Mouse (Mus musculus) T-helper 1 cell (primary cell): ENCODE measurements at regions not wholly inside any gene's neighbourhood (a gene's known extent, or its start where the extent isn't known, plus 50 kb on each side); places are given as distances from the start of the nearest gene placed in this dataset.

Experiments
- in situ Hi-C: fragments of 300-600 bp; cut with MboI, MseI; formaldehyde crosslinking; loops from one replicate; pipeline ENCODE4 v1.15.1; 2025; ENCODE audit warnings: high pct_unique_total_duplicates

DNA sequence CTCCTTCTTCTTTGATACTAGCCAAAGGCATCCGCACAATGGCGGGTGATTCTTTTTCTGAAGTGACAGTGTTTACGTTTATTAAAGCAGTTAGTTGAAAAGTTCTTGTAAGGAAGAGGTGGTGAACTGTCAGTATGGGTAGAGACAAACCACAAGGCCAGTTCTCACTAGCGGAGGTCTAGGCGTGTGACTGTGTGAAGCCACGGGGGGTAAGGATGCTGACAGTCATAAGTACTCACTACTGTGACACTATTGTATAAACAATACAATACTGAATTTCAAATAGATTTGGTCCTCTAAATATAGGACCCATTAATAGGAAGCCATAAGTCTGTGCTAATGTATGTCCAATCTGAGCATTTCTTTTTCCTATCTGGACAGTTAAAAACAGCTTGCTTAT is 161.9 kb downstream of the Cxcl12 start:
- in situ Hi-C loops, result no loop called here

DNA sequence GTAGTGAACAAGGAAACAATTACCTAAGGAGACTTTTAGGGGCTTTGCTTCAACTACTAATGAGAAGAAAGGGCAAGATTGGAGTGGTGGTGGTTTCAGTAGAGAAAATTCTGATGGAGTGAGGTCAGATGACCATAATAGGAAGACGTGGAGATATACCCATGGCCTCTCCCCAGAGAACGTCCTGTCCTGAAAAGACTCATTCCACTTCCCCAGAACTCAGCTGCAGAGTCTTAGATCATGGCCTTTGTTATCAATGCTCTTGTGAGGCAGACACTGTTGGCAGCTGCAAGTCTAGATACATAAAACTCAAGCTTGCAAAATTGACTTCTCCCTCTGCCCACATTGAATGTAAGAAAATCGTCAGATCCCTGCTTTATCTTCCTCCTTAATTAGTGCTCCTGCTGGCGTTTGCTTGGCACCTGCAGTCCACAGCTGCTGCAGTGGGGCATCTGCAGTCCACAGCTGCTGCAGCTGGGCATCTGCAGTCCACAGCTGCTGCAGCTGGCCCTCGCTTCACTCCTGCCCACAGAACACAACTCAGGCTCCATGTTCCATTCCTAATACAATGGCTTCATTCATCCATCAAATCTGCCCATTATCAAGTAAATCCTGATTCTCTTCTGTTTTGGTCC is 162.5 kb downstream of the Cxcl12 start:
- in situ Hi-C loops, result no loop called here

DNA sequence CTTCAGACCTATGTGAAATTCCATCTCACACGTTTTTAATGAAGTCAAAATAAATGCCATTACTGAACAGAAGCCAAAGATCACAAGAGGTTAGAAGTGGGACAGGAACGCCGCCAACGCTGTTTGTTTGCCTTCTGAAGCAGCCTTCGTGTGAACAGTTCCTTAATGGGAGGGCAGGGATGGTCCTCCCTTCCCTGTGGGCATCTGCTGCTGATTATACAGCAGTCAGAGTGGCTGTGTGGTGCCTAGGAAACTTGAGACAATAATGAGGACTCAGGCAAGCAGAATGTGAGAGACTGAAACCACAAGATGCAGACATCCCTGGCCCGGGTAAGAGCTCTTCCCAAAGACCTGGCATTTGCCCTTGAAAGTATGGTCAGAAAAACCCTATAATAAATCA is 164.3 kb downstream of the Cxcl12 start:
- in situ Hi-C loops, result no loop called here

DNA sequence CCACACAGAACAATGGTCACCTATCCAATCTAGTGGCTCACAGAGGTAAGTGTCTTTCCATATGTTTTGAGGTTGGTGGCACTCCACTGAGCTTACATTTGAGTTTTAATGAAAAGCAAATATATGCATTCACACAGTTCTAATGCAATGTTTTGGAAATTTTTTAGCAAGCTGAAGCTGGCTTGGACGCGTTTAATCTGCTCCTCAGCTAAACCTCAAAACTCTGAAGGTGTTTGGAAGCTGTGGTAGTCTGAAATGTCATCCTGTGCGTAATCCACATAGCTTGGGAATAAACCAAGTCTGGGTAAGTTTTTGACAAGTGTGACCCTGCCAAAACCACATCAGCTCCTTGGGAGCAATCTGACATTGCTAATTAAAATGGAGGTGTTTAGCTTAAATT is 173.8 kb downstream of the Cxcl12 start:
- in situ Hi-C loops, result no loop called here

DNA sequence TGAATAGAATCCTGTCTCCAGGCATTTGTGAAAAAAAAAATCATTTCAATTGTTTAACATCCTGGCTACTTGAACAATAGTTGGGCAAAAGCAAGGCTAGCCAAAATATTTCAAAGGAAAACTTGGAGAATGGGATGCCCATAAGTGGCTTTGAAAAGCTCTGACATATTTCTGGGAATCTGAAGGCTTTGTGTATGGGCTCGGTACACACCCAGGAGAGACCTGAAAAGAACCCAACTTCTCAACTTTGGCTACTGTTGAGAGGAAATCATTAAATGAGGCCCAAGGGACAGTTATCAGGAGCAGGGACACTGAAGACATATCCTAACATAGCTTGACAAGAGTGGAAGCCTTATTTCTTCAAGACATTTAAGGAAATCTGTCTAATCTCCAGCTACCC is 179.0 kb downstream of the Cxcl12 start:
- in situ Hi-C loops, result no loop called here

DNA sequence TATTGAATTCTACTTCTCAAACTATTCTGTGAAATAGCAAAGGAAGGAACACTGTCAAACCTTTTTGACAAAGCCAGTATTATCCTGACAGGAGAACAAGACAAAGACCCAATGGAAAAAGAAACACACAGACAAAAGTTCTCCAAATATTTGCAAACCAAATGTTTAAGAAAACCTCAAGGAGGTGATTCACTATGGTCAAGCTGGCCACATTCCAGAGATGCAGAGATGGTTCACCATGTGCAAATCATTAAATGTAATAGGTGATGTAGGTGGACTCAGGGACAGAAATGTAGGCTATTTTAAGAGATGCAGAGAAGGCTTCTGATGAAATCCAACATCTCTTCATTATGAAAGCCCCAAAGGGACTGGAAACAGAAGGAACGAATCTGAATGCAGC is 183.5 kb downstream of the Cxcl12 start:
- in situ Hi-C loops, result no loop called here

DNA sequence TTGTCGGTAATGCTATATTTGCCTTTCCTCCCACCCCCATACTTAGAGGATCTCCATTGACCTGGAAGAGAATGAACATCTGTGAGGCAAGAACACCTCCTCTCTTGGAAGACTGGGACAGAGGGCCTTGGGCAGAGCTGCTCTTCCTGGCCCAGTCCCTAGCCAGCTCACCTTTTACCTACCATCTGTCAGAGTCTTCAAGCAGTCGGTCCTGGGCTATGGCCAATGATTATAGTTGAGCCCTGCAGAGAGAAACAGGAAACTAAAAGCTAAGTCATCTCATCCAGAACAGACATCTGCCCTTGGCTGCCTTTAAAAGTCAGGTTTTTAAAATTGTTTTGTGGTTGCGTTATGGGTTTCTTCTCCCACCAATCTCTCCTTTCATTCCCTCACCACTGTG is 184.8 kb downstream of the Cxcl12 start:
- in situ Hi-C loops, result no loop called here

DNA sequence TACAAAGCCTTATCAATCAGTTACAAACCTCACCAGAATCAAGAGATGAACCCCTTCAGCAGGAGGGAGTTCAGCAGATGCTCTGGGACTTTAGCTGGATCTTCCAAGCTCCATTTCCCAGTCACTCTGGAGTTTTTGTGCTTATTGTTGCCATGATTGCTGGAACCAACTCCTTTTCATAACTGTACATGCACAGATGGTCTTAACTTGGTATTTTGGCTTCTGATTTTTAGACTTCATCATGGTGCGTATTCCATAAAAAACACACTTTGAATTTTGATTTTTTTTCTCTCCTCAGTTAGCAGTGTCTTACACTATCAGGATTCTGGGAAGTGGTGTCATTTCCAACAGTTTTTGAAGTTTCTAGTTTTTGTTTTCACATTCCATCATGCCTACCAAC is 187.8 kb downstream of the Cxcl12 start:
- in situ Hi-C loops, result no loop called here

DNA sequence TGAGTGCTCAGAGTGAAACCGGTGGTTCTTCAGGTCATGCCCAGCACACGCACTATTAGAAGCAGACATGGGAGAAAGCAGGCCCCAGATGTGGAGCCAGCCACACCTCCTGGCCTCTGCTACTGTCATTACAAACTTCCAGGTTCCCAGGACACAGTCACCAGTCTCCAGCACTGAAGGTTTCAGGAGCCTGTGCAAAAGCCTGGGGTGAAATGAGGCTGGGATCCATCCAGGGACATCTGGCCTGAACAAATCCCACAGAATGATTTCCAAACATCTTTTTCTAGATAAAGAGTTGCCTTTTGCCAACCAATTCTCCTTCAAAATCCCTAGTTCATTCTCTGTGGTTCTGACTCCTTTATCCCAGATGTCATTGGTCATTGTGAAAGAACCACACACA is 191.1 kb downstream of the Cxcl12 start:
- in situ Hi-C loops, result no loop called here

DNA sequence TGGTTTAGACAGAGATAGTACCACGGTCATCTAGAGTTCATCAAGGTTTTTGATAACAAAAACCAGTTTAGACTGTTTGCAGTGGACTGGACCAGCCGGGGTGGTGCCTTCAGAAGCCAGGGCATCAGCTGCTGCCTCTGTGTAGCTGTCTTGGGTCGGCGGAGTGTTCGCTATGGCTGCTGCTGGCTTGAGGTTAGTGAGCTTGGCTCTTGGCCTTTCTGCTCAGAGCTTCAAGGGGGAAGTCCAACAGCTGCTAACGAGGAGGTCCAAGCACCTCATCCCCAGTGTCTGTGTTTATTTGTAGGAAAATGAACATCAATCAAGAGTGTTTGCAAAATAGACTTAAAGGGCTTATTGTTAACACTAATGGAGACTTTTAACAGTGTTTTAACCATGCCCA is 198.2 kb downstream of the Cxcl12 start:
- in situ Hi-C loops, result no loop called here

DNA sequence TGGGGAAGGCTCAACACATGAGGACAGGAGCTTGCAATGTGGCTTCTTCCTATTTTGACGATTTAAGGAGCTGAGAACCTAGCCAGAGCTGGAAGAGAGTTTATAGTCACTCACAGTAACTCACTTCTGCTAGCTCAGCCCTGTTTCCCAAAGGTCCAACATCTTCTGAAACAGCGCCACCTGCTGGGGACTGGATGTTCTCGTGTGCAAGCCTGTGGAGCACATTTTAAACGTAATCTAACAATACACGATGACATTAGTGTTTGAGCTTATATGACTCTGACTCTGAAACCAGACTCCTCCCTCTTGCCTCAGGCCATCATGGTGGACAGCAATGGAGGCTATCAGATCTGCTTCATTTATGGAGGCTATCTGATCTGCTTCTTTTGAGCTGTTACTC is 207.7 kb downstream of the Cxcl12 start:
- in situ Hi-C loops, result no loop called here

DNA sequence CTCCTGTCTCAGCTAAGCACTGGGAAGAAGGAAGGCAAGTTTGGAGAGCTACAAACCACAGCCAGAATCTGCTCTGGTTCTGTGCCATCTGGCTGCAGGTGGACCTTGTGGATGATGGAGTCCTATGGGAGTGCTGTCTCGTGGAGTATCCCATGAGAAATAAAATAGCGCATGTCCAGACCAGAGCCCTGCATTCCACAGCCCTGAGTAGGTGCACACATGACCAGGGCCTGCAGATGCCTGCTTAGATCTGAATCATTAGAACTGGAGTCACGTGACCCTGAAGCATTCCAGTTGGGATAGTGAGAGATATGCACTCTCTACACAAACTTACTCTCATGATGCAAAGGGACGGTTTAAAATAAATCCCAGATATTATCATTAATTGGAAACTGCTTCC is 211.6 kb downstream of the Cxcl12 start:
- in situ Hi-C loops, result no loop called here

DNA sequence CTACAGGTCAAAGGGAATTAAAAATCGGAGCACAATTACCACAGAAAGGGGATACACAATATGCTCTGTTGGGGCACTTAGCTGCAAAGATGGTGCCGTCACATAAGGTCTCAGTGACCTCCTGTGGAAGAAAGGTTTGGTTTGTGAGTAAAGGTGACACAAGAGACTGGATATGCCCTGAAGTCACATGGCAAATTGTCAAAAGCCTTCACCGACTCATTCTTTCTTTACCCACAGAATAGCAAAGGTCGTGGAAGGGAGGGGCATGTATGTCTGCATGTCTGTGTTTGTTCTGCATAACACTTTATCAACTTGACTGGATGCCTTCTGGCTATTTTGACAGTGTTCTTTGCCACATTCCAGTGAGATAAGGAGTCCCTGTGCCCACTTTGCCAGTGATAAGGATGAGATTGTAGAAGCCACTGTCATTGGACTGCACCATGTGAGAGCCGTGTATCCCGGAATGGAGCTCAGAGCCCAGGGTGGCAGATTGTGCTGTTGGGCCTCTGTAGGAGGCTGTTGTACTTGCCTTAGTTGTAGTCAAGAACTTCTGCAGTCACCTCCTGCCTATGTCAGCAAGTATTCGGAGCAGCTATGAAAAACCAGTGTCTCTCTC is 222.0 kb downstream of the Cxcl12 start:
- in situ Hi-C loops, result no loop called here

DNA sequence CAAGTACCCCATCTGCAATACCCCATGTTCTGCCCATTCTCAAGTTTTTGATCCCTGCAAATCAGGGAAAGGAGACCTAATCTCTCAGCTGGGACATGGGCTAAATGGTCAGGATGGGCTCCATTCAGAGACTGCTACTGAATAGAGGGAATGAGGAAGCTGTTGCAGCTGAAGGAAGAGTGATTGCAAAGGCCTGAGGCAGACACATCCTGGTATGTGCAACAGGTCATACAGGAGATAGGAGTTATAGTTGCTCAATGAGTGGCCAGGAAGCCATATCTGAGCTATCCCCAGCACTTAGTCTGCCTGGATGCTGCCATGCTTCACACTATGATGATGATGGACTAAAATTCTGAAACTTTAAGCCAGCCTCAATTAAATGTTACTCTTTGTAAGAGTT is 225.1 kb downstream of the Cxcl12 start:
- in situ Hi-C loops, result no loop called here

DNA sequence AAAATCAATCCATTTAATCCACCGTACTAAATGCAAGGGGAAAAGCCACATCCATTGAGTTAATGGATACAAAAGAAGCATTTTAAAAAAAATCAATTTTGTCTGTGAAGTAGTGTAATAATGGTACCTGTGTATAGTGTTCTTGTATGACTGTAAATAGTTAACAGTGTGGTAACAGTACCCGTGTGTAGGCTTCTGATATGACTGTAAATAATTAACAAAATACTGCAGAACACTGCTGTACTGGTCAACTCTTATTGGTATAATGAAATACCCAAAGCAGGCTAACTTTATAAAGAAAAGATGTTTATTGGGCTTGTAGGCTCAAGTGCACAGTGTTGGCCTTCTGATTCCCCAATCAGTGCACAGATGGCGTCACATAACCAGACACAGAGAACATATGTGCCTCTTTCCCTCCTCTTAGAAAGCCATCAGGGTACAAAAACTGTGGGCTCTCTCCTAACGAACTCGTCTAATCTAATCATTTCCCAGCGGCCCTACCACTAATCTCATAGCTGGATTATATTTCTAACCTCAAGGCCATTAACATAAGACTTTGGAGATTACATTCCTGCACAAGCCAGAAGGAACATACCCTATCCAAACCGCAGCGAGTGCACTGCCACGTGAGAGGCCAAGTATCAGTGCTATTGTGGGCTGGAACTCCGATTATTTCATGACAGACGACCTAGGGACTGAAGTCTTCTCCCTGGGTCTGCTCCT is 237.4 kb downstream of the Cxcl12 start:
- in situ Hi-C loops, result no loop called here

DNA sequence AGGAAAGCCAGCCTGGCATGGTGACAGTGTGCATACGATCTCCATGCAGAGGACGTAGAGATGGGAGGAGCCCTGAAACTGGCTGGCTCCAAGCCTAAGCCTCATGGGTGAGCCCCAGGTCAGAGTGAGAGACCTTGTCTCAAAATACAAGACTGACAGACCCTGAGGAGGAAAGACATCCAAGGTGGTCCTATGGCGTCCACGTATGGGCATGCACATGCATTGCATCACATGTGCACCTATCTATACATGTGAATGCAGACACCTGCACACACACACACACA is 237.9 kb downstream of the Cxcl12 start:
- in situ Hi-C loops, result no loop called here

DNA sequence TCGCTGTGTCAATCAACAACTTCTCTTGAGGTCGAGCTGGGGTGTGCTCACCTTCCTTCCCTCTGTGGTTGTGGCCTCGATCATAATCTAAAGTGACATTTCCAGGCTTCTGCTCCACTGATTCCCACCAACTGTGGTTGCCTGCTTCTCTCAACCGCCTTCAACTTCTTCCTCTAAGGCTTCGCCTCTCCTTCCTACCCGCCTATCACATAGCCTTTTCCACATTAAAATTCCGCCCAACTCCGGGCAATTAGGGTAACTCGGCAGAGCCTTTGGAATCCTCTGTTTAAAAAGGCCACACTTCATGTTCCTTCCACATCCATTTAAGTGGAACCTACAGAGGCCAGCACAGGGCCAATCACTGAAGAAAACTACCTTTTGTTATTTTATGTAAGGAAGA is 238.4 kb downstream of the Cxcl12 start:
- in situ Hi-C loops, result no loop called here

DNA sequence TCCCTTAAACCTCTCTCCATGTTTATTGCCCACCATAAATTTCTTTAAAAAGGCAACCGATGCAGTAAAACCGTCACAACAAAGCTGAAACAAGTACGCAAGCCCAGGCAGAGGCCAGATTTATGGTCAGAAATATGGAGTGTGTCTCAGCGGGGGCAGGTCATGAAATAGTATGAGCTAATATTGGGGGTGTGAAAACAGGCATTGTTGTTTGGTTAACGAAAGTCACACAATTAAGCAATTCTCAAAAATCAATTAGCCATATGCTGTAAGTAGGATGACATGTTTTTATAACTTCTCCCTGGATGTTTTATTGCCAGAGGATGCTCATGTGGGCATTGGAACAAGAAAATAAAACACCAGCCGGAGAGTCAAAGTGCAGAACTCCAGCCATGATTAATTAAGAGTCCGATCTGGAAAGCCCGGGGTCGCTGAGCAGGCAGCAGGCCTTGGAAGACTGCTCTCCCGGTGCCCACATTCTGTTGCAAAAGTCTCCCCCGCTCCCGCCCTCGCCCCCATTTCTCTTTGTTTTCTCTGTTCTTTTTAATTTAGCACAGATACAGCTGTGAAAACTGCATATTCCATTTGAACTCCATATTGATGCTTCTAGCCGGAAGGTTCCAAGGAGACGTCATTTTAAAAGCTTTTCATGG is 239.0 kb downstream of the Cxcl12 start:
- in situ Hi-C loops, result no loop called here

DNA sequence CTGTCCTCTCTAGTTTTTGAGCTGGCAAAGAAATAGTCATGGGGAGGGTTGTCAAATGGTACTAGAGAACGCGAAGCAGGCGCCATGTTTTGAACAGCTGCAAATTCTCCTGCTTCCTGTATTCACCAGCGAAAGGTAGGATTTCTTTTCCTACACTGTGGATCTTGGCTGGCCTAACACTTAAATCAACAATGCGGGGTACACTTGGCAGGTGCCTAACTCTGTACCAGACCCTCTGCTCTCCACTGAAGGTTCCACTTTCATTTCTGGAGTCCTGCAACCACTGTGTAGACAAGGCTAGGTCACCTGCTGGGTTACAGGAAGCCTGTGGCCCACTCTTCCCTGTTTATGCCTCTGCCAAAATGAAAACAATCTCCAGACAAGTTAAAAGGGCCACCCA is 239.6 kb downstream of the Cxcl12 start:
- in situ Hi-C loops, result no loop called here

DNA sequence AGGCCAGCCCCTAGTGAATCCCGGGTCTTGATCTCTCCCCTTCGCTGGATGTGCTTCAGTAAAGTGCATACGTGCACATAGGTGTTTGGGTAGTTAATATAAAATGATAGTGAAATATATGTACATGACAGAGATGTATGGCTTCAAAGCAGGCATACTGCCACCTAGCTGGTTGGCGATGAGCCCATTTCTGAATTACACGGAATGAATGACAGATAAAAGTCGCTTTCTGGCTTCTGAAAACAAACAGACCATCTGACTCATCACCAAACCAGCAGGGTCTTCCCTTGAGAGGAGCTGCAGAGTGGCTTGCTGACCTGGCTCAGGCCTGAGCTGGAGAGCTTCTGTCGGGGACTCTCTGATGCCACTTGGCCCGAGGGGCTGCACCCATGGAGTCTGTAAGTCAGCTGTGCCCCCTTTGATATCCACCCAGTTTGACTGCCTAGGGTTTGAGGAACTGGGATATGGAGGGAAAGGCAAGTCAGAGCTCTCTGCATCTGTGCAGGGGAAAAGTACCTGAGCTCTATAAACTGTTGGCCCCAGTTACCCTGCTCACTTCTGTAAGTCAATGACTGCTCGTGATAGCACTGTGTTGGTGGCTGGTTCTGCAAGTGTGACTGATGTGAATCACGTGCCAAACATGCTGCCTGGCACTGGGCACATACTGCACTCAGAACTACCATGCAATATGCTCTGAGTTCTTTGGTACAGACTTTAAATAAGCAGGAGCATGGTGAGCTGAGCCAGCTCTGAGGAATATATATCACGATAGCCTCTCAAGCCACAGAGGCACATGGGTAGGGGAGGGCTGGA is 240.8 kb downstream of the Cxcl12 start:
- in situ Hi-C loops, result no loop called here

DNA sequence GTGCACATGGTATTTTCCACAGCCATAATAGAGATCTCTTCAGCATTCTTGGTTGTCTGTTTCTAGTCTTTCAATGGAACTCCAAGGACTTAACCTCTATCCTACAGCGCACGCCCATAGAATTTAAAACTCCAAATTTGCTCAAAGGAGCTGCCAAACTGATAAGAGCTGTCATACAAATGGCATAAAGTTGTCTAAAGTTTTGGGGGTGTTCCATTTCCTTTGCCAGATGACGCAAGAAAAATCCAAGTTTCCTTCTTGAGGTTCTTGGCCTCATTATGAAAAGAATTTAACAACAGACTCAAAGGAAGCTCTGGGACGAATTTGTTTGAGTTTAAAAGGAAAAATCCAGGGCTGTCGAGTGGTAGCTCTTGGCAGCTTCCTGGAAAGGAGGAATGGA is 246.6 kb downstream of the Cxcl12 start:
- in situ Hi-C loops, result no loop called here

DNA sequence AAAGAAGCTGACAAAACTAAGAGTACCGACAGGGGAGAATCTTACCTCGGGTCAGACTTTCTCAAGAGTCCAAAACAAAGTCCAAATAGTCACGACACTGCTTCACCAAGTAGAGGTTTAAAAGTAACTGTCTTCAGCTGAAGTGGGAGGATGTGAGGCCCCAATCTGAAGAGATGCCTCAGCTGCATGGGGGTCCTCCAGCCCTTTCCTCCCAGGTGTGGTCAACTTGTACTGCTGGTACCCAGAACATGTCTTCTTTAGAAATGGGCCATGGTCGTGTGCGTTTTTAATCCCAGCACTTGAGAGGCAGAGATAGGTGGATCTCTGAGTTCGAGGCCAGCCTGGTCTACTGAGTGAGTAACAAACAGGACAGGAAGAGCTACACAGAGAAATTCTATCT is 247.6 kb downstream of the Cxcl12 start:
- in situ Hi-C loops, result no loop called here
